Mouse (Mus musculus) heart, postnatal 10 days (tissue): Measurements from ENCODE around the gene Gramd4. TPM values are rescaled to one million over a fixed set of nuclear protein-coding genes. Genes with fewer than 3 reads are reported as not detected.

Experiments used
- DNase-seq, 2 experiments: peaks; one replicate each; pipeline ENCODE4 v3.0.0; 2021
- intact Hi-C: fragments of 180-260 bp; cut with DNase I; formaldehyde crosslinking; loops from one replicate; pipeline ENCODE4 v1.15.1; 2025
- total RNA-seq, 2 experiments: library from RNA; stranded (reverse); gene quantifications; 2 replicates each; pipeline ENCODE4 v1.2.3; 2021

The Gramd4 gene
- total RNA-seq, 2 experiments from 2014 or later = 37.2 to 42.1 TPM

DNA sequence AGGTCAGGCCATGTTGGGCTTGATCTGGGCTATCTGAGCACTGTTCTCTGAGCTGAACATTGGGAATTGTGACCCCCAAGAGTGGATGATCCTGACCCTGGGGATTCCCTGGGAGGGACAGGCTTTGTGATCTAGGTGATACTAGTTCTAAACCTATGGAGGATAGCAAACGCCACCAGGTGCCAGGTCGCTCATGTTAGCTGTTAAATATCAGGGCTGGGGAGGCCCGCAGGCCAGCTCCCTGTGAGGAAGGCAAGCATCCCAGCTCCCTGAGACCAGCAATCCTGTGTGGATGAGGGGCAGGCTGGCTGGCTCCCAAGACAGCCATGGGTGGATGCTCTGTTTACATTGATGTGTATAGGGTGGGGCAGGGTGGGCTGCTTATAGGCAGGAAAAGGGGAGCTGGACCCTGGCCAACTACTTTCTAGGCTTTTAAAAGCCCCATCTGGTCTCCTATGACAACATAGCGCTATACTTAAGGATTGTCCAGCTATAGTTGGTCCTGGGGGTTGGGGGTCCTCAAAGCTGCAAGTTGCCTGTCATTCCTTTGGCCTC is 10.5 kb downstream of the Gramd4 start:
- DNase-seq = no peak
- intact Hi-C loops = no loop called here

DNA sequence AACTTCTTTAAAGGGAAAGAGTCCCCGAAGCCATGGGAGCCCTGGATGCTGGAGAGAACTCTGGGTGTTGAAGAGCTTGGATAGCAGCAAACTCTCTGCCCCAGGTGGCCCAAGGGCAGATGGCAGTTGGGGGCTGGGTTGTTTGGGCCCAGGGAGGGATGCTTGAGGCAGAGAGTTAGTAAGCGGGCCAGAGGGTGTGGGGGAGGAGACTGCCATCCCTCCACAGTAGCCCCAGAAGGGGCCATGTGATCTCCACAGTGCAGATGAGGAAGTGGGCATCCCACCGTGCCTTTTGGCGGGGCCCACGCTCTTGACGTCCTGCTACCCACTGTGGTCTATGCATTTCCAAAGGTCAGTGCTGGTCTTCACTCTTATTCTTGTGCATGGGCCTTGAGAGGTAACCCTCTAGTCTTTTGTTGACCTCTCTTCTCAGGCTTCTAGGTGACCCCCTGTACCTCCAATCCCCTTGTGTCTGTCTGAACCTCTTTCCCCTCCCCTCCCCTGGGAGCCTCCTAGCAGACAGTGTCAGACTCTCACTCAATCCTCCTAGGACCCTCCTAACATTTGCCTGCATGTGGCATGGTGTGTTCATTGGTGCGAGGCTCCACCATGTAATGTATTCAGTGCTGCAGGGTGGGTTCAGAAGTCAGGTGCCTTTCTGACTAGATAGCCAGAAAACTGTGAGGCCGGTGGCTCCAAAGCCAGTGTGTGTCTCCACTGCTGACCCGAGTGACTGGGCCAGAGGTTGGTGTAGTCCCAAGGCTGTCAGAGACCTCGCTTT is 11.7 kb downstream of the Gramd4 start:
- intact Hi-C loops = no loop called here

DNA sequence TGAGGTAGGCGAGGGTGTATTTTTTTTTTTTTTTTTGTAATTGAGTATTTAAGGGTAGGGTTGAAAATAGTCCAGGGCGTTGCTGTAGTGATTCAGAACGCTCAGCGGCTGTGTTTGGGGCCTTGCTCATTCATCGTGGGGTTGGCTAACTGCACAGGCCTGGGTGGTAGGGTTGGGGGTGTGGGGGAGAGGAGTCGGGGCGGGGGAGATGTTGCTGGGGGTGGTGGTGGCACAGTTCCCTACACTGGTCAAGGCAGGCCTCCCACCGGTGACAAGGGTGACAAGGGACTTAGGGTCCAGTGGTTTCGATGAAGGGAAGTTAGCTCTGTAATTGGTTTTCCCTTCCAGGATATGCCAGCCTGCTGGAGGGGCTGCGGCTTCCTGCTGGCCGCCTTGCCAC is 12.9 kb downstream of the Gramd4 start:
- intact Hi-C loops = no loop called here
- DNase-seq = no peak

More for the DNA sequence above, 11.7 kb downstream of the Gramd4 start:
- no peak for DNase-seq

- DNase-seq = no peak
- intact Hi-C loops = no loop called here
Observed at GRCm38 (mm10) chr15:86071166-86071565, 13.7 kb downstream of the Gramd4 start.

GRCm38 (mm10) chr15:86074171-86074937 is 16.9 kb downstream of the Gramd4 start:
- DNase-seq = no peak
- intact Hi-C loops = no loop called here

DNA sequence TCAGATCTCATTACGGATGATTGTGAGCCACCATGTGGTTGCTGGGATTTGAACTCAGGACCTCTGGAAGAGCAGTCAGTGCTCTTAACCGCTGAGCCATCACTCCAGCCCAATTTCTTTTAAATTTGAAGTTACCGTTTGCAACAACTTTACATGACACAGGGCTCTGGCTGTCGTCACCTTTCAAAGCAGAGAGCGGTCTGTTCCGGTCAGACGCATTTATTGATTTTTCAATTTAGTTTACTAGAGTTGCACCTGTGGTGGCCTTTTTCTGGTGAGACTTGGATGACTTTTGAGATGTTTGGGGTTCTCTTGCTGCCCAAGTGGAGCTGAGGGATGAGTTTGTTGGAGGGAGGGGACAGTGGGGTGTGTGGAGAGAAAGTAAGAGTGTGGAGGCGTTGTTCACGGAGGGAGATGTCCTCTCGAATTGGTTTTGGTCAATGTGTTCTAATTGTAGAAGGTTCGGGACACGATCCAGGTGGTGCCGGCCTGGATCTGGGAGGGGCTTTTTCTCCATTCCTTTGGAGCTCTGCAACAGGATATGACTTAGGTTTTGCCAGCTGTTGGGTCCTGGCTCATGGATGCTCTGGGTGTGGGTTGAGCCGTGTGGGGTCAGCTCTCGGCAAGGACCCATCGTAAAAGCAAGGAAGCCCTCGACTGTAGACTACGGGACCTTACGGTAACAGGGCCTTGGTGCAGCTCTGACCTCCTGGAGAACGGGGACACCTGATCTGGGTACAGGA is 18.0 kb downstream of the Gramd4 start:
- intact Hi-C loops = no loop called here
- peak in 1 of 2 experiments; percentile 29 for DNase-seq

DNA sequence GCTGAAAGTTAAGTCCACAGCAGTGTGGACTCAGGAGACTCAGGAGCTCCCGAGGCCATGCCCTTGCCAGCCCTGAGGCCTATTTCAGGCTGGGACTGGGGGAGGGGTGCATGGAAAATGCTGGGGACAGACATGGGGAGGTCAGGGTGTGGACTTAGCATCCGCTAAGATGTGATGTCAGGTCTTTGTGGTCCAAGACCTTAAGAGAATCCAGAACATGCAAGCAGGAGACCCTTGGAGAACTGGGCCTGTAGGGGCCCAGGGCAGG is 18.5 kb downstream of the Gramd4 start:
- DNase-seq = peak in 1 of 2 experiments; percentile 41
- intact Hi-C loops = no loop called here

DNA sequence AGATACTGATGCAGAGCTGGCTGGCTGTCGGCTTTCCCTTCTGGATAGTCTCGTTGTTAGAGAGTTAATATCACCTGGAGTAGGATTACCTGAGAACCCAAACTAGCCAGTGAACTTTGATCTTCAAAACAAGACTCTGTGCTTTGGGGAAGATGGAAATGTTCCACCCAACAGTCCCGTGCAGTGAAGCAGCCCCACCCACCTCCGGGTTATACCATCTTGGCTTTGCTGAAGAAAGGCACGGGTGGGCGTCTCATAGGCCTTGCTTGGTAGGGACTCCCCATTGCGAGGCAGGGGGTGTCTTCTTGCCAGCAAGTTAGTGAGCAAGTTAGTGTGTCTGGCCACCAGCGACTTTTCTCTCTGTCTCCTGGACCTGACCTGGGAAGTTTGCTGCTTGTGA is 18.9 kb downstream of the Gramd4 start:
- intact Hi-C loops = no loop called here
- no peak for DNase-seq

GRCm38 (mm10) chr15:86077934-86078333 is 20.4 kb downstream of the Gramd4 start:
- DNase-seq = no peak
- intact Hi-C loops = loop anchor here (2.0 kb wide), 1 partner anchor 15 kb away; no protein-coding TSS in a partner anchor

DNA sequence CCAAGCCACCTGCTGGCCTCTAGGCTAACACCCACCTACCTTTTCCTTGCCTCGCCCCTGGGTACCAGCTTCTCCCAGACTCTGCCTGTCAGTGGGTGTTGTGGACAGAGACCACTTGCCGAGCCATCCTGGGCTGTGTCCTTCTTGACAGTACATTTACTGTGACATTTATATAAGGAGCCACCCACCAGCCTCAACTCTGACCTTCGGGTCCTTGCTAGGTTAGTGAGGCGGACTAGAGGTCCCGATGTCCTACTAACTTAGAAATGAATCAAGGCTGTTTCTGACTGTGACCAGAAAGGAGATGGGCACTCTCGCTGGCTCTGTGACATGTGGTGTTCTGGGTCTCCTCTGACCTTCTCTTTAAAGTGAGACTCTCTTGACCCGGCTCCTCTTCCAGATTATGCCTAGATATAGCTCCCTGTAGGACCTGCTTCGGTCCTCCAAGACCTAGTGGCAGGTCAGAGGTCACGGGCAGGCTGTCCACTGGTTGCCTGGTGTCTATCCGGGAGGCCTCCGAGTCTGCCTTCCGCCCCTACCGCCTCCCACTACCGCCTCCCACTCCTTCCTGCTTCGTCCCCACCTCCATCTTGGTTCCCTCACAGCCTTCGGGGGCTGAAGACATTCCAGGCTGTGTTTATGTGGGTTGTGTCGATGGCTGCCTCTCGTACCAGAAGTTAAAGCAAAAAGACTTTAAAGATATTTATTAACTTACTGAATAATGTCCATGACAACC is 21.2 kb downstream of the Gramd4 start:
- peak in 1 of 2 experiments; percentile 51 for DNase-seq
- intact Hi-C loops = loop anchor here (2.0 kb wide), 1 partner anchor 16 kb away; no protein-coding TSS in a partner anchor

DNA sequence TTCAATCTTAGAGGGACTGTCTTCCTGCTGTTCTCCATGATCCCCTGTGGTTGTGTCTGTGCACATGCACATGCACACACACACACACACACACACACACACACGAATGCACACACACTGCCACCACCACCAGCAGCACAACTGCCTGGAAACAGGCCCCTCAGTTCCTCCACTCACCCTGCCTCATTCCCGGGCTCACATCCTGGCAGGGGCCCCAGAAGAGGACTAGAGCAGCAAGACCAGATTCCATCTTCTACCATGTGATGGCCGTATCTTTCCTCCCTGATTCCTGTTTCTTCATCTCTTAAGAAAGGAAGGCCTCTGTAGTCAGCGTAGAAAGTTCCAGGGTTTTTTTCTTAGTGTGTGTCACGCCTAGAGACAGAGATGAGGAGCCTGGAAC is 22.0 kb downstream of the Gramd4 start:
- peak; percentile 50 to 51 for DNase-seq
- intact Hi-C loops = loop anchor here (2.0 kb wide), 1 partner anchor 17 kb away; no protein-coding TSS in a partner anchor

DNA sequence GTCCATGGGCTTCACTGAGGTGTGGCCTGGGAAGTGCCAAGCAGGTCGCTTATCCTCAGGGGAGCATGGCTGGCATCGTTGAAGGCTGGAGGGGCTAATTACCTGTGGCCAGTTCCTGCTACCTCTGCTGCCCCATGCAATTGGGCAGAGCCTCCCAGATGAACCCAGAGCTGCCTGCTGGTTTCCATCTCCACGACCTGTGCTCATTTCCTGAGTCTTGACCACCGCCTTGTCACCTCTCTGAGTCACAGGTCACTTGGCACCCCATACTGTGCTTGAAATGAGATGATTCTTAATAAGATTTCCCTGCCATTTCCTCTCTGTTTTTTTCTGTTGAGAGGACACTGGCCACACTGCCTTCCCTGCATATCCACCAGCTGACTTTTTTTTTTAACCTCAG is 22.4 kb downstream of the Gramd4 start:
- intact Hi-C loops = loop anchor here (2.0 kb wide), 1 partner anchor 17 kb away; no protein-coding TSS in a partner anchor
- DNase-seq = peak; percentile 37 to 58

GRCm38 (mm10) chr15:86080408-86080807 is 22.9 kb downstream of the Gramd4 start:
- DNase-seq = no peak
- intact Hi-C loops = no loop called here

- DNase-seq = no peak
- intact Hi-C loops = loop anchor here (2.0 kb wide), 1 partner anchor 27 kb away; no protein-coding TSS in a partner anchor
Observed at GRCm38 (mm10) chr15:86081654-86082053, 24.2 kb downstream of the Gramd4 start.

- intact Hi-C loops = loop anchor here (2.0 kb wide), 1 partner anchor 28 kb away; no protein-coding TSS in a partner anchor
- DNase-seq = peak; percentile 38 to 55
Observed at GRCm38 (mm10) chr15:86082551-86082961, 25.1 kb downstream of the Gramd4 start.

GRCm38 (mm10) chr15:86083261-86083741 is 25.8 kb downstream of the Gramd4 start:
- intact Hi-C loops = loop anchor here (2.0 kb wide), 1 partner anchor 28 kb away; no protein-coding TSS in a partner anchor
- DNase-seq = peak; percentile 57 to 63

- intact Hi-C loops = loop anchor here (2.0 kb wide), 1 partner anchor 25 kb away; no protein-coding TSS in a partner anchor
- peak; percentile 64 to 65 for DNase-seq
Observed at GRCm38 (mm10) chr15:86085301-86086225, 28.1 kb downstream of the Gramd4 start.

DNA sequence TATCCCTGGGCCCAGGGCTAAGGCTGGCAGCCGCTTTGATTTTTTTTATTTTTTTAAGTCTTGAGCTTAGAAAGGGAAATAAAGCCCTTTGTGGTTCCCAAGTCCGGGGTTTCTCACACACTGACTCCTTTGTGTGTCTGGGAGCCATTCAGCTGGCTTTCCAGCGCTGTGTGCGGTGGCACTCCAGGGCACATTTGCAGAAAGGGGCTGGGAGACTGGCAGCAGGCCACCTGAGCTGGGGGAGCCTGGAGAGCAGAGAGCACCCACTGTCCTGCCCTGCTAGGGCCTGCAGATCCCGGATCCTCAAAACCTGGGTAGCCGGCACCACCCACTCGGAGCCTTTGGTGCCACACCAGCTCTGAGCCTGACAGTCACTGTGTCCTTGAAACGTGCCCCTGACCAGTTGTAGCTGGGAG is 28.8 kb downstream of the Gramd4 start:
- peak; percentile 46 to 57 for DNase-seq
- intact Hi-C loops = loop anchor here (2.0 kb wide), 1 partner anchor 25 kb away; no protein-coding TSS in a partner anchor
